Mouse (Mus musculus) embryo, embryonic 10 days (tissue): Measurements from ENCODE around the gene Zfp618.

Experiments
- DNase-seq: peaks from one replicate; pipeline ENCODE4 v3.0.0-alpha.2; 2015; ENCODE audit warnings: low spot score

Zfp618 gene

DNA sequence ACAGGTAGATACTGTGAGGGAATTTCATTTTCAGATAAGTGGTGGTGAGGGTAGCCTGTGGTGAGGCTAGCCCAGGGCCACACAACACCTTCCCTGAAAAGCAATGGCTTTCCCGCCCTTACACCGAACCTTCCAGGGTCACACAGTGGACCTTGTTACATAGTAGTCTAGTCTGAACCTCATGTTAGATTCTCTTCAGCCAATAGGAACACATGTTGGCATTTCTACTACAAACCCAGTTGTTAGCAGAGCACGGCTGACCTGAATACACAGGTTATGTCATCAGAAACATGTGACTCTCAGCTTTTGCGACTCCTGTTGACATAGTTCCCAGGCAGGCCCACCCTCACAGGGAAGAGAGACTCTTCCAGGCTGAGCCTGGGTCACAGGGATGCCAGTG is 33.9 kb downstream of the Zfp618 start:
- DNase-seq = no peak

DNA sequence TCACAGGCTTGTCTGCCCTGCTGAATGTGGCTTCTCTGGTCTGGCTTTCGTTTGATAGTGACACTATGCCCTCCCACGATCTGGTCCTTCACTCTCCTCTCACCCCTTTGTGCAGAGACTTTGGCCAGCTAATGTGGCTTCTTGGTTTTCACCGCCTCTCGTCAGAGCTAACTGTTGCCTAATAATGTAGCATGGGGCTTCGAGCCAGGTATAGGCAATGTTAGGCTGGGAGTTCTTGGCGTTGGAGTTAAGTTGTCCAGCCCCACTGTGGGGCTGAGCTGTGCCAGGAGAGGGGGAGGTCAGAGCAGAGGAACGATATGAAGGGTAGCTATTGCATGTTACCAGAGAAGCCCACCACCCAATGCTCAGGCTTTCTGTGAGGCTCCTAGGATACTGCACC is 34.5 kb downstream of the Zfp618 start:
- DNase-seq = no peak

GRCm38 (mm10) chr4:63000316-63001055 is 35.1 kb downstream of the Zfp618 start:
- no peak for DNase-seq

DNA sequence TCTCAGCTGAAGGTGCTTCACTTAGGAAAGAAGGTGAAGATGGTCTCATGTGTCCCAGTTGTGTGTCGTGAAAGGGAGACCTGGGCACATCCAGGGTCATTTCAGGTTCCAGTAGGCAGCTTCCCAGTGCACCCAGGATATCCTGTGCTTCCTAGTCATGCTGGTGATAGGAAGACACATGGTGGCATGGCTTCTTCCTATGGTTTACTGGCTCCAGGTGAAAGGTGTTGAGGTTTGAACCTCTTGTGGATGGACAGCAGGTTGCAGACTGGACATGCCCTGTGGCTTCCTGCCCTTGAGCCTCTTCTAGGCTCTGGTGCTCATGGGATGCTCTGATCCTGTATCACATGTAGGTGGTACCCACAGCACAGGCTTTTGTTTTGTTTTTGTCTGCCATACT is 37.0 kb downstream of the Zfp618 start:
- DNase-seq = no peak

DNA sequence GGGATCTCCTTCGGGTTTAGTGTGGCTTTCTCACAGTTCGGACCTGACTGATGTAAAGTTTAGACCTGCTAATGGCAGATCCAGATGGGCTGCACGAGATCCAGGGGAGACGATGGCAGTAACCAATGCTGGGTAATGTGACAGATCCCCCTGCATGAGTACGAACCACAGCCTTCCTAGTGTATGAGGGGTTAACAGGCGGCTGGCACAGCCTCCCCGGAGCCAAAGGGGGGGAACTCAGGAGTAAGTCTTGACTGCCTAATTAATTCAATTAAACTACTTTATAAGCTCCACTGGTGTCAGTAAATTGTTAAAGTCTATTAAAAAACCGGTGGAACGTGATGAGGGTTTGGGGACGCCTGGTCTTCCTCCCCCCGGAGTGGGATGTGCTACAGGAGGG is 39.1 kb downstream of the Zfp618 start:
- no peak for DNase-seq

GRCm38 (mm10) chr4:63005446-63006185 is 40.2 kb downstream of the Zfp618 start:
- DNase-seq = no peak

GRCm38 (mm10) chr4:63006198-63007155 is 41.1 kb downstream of the Zfp618 start:
- no peak for DNase-seq

- DNase-seq = no peak
Observed at GRCm38 (mm10) chr4:63008206-63008605, 42.8 kb downstream of the Zfp618 start.

- DNase-seq = no peak
Observed at GRCm38 (mm10) chr4:63008822-63009221, 43.4 kb downstream of the Zfp618 start.

- DNase-seq = no peak
Observed at GRCm38 (mm10) chr4:63009821-63010220, 44.4 kb downstream of the Zfp618 start.

GRCm38 (mm10) chr4:63010226-63010625 is 44.9 kb downstream of the Zfp618 start:
- no peak for DNase-seq

DNA sequence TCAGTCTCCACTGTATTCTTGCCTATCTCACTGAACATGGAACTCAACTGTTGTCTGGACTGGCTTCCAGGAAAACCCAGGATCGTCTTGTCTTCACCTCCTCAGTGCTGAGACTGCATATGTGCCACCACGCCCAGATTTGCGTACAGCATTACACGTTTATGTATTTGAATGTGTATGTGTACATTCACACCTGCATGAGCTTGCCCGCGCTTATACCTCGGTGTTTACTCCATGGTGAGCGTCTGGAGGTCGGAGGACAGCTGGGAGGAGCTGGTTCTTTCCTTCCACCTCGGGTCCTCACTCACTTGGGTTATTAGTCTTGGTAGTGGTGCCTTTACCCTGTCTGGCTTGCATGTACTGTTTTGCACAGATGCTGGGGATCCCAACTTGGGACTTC is 53.2 kb downstream of the Zfp618 start:
- DNase-seq = no peak

- DNase-seq = no peak
Observed at GRCm38 (mm10) chr4:63019428-63019858, 54.1 kb downstream of the Zfp618 start.

DNA sequence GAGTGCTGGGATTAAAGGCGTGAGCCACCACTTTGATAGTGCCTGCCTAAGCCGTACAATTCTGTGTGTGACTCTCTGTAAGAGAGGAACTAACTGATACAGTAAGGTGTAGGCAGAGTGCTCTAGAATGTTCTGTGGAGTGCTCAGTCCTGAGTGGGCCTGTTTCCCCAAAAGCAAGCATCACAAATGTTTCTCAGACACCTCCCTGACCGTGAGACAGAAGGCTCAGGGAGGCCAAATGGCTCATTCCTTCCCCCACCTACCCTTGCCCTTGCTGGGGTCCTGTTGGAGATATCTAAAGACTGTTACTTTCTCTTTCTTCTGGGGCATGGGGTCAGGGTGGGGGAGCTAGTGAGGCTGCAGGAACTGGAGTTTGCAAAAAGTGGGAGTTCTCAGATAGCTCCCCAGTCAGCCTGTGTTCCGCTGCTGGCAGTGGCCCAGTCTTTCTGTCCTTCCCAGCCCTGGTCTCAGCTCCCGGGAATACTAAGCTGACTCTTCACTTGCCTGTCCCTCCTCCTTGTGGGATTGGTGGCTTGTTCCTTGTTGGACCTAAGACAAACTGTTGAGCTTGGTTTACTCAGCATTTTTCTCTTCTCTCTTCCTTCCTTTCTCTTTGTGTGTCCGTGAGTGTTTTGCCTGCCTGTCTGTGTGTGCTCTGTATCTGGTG is 55.8 kb downstream of the Zfp618 start:
- no peak for DNase-seq

DNA sequence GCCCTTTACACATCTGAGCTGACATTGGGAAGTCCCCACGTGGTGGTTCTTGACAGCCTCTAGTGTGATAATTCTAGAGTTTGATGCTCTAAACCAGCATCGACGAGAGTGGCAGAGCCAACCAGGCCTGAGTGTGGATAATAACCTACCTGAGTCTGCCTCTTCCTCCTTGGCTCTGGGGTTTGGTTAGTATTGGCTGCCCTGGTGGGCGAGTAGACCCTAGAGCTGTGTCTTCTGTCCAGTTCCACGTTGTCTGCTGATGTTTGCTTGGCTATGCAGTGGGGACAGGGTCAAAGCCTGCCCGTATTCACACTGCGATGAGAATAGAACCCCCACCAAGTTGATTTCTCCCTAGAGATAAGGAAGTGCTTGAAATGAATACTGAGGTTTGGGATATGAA is 58.1 kb downstream of the Zfp618 start:
- DNase-seq = no peak

DNA sequence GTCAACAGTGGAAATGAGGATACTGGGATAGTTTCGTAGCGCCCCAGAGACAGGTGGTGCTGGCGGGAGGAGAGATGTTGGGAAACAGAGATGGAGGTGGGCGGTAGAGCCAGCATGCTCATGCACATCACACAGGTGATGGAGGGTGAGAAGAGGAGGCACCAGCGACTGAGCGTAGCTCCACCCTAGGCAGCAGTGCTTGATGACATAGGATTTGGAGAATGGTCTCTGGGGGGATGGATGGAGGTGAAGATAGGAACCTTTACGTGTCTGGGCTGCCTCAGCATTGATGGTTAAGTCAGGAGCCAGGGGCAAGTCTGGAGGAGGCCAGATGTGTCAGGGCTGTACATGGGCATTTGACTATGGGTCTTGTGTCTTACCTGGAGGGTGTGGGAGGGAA is 58.7 kb downstream of the Zfp618 start:
- DNase-seq = no peak

- no peak for DNase-seq
Observed at GRCm38 (mm10) chr4:63024734-63025256, 59.4 kb downstream of the Zfp618 start.

DNA sequence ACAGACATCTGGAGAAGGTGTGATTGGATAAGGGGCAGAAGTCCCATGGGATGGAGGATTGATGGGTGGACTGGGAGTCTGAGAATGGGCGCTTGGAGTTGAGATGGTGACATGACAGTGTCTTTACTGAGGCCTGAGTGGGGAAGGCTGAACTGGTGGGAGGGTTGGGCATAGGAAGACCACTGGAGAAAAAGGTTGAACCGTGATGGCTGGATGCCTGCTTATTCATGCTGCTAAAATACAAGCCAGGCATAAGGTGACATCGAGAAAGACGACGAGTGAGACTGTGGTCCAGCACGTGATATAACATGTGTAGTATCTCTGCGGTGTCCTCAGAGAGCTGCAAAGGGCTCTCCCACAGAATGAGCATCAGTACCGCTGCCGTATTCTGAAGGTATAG is 59.9 kb downstream of the Zfp618 start:
- DNase-seq = no peak

DNA sequence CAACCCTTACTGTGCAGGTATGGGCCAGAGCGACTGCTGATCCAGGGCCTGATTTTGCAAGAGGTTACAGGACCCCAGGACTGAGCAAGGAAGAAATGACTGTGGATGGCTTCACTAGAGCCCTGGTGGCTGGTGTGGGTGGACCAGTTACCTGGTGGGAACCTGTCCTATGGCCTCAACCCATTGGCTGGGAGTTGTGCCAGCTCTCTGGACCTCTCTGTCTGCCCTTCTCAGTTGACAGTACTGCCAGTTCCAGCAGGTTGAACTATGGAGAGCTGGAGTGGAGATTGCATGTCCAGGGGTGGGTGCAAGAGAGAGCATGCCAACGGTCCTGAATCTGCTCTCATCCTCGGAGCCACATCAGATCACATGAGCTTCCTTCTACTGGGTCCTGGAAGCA is 60.9 kb downstream of the Zfp618 start:
- DNase-seq = no peak

DNA sequence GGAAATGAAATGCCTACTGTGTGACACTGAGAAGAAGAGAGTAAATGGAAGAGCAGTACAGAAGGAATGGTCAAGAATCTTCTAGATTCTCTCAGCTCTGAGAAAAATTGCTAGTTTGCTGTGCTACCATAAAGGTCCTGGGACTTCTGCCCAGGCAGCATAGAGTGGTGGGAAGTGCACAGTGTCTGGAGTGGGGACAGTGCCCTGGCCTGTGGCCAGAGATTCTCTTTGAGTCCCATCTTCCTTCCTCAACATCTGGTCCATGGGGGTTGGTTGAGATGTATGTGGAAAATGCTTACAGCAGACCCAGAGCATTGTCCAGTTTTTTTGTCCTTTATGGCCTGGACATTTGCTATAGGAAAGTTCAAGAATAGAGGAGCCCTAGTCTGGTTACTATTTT is 62.1 kb downstream of the Zfp618 start:
- DNase-seq = no peak

DNA sequence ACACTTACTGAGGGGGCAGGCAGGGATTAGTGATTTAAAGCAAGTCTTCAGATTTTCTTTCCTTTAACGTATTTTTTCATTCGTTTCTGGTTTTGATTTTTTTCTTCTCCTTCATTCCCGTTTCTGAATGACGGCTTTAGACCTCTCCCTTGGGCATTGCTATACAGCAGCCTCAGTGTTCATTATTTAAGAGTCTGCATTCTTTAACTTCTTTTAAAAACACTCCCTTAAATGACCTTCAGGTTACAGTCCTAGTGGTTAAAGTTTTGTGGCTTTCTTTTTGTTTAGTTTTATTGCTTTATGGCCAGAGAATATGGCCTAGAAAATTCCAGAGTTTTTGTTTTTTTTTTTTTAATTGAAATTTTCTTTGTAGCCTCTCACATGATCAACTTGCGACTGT is 64.8 kb downstream of the Zfp618 start:
- DNase-seq = no peak

- no peak for DNase-seq
Observed at GRCm38 (mm10) chr4:63031240-63031639, 65.9 kb downstream of the Zfp618 start.
